Mouse (Mus musculus) hindbrain, embryonic 15.5 days (tissue): ENCODE results near the gene Vps29. TPM values are rescaled to one million over a fixed set of nuclear protein-coding genes. Genes with fewer than 3 reads are reported as not detected.
A peak's percentile ranks its signal among the peaks of the same experiment; 100 is the strongest.

Experiments
- ATAC-seq: fragments of 200-750 bp; cut with Nextera tagmentation; 2 replicates; pipeline ENCODE4 v1.8.0; 2017; ENCODE audit warnings: low read depth, moderate number of reproducible peaks, moderate TSS enrichment; ENCODE audit not compliant: low FRiP score
- H3K27ac ChIP-seq: fragments of 300-500 bp; sonication (generic); replicated peaks from 2 replicates; pipeline ENCODE4 v1.5.1; 2015; ENCODE audit warnings: mild to moderate bottlenecking, inconsistent platforms
- H3K27me3 ChIP-seq: fragments of 300-500 bp; sonication (generic); 2 replicates; pipeline ENCODE4 v1.6.1; 2015; ENCODE audit warnings: control low read depth, inconsistent platforms
- H3K36me3 ChIP-seq: fragments of 300-500 bp; sonication (generic); 2 replicates; pipeline ENCODE4 v1.6.1; 2015; ENCODE audit warnings: control low read depth, inconsistent platforms
- H3K4me1 ChIP-seq: fragments of 300-500 bp; sonication (generic); replicated peaks from 2 replicates; pipeline ENCODE4 v1.6.1; 2015; ENCODE audit warnings: control low read depth, inconsistent platforms
- H3K4me2 ChIP-seq: fragments of 300-500 bp; sonication (generic); 2 replicates; pipeline ENCODE4 v1.6.1; 2015; ENCODE audit warnings: moderate library complexity, mild to moderate bottlenecking, inconsistent platforms
- H3K4me3 ChIP-seq: fragments of 300-500 bp; sonication (generic); 2 replicates; pipeline ENCODE4 v1.5.1; 2015; ENCODE audit warnings: mild to moderate bottlenecking, inconsistent platforms
- H3K9ac ChIP-seq: fragments of 300-500 bp; sonication (generic); 2 replicates; pipeline ENCODE4 v1.6.1; 2015; ENCODE audit warnings: inconsistent platforms
- H3K9me3 ChIP-seq: fragments of 300-500 bp; sonication (generic); 2 replicates; pipeline ENCODE4 v1.6.1; 2016; ENCODE audit warnings: control low read depth, inconsistent platforms
- WGBS: fragments of 180-500 bp; shearing (Covaris S2); methylation state at CpG from one replicate; pipeline ENCODE4 v1.1.7; 2015; 5-methylcytosine and 5-hydroxymethylcytosine counted together
- polyA plus RNA-seq: library from polyadenylated mRNA; unstranded; fragments of >200 nt; fragmentation: Nextera tagmentation; extraction: Ambion mirVana; gene quantifications from 2 replicates; pipeline ENCODE4 v1.2.1, GENCODE M21; 2015

Vps29 gene
- polyA plus RNA-seq, 1 experiment from 2014 or later = 302 TPM

- no peak overlapping the region for H3K4me3 ChIP-seq
- WGBS = 52% methylated on average over 7 of the region's 7 CpGs
- no peaks in the 10 kb centered on the region for H3K36me3 ChIP-seq
- no peaks in the 10 kb centered on the region for H3K9me3 ChIP-seq
- no peaks in the 10 kb centered on the region for H3K27me3 ChIP-seq
- H3K27ac ChIP-seq = peak overlapping the region; percentile 34
- no peak overlapping the region for H3K9ac ChIP-seq
- no peak overlapping the region for H3K4me2 ChIP-seq
- no peak for ATAC-seq
- H3K4me1 ChIP-seq = no peaks in the 10 kb centered on the region
Observed at GRCm38 (mm10) chr5:122343768-122344167, 10.4 kb upstream of the Vps29 start.

- H3K4me2 ChIP-seq = no peak overlapping the region
- H3K9ac ChIP-seq = no peak overlapping the region
- no peaks in the 10 kb centered on the region for H3K27me3 ChIP-seq
- no peaks in the 10 kb centered on the region for H3K36me3 ChIP-seq
- H3K9me3 ChIP-seq = no peaks in the 10 kb centered on the region
- H3K4me1 ChIP-seq = no peaks in the 10 kb centered on the region
- H3K4me3 ChIP-seq = no peak overlapping the region
- 10% methylated on average over 5 of the region's 5 CpGs for WGBS
- ATAC-seq = no peak
- H3K27ac ChIP-seq = no peak overlapping the region
Observed at GRCm38 (mm10) chr5:122344260-122344659, 9.9 kb upstream of the Vps29 start.

- WGBS = 81% methylated on average over 4 of the region's 4 CpGs
- no peak for ATAC-seq
- H3K9me3 ChIP-seq = no peaks in the 10 kb centered on the region
- H3K9ac ChIP-seq = no peak overlapping the region
- no peak overlapping the region for H3K4me2 ChIP-seq
- no peak overlapping the region for H3K4me3 ChIP-seq
- no peaks in the 10 kb centered on the region for H3K4me1 ChIP-seq
- H3K36me3 ChIP-seq = no peaks in the 10 kb centered on the region
- H3K27me3 ChIP-seq = no peaks in the 10 kb centered on the region
- no peak overlapping the region for H3K27ac ChIP-seq
Observed at GRCm38 (mm10) chr5:122345777-122346176, 8.4 kb upstream of the Vps29 start.

- Histone ChIP-seq H3K27ac (peak overlapping the region; percentile 91), H3K36me3 (no peaks in the 10 kb centered on the region), H3K9me3 (no peaks in the 10 kb centered on the region), H3K9ac (peak overlapping the region; percentile 79), H3K27me3 (no peaks in the 10 kb centered on the region), H3K4me2 (peak overlapping the region; percentile 70), H3K4me3 (peak overlapping the region; percentile 71), H3K4me1 (peaks cover 18% of the 10 kb centered on the region)
- ATAC-seq = peak; percentile 83
- WGBS = under 1% methylated on average over 51 of the region's 57 CpGs
Observed at GRCm38 (mm10) chr5:122354492-122355067, 411 bp downstream of the Vps29 start.

- peak within 1 kb of the TSS; percentile 87 for H3K9ac ChIP-seq
- H3K4me2 ChIP-seq = peak within 1 kb of the TSS; percentile 66
- H3K4me3 ChIP-seq = peak within 1 kb of the TSS; percentile 88
- no peaks in the 10 kb centered on the region for H3K9me3 ChIP-seq
- WGBS = under 1% methylated on average over 38 of the region's 46 CpGs
- peaks cover 37% of the 10 kb centered on the region for H3K36me3 ChIP-seq
- peaks cover 30% of the 10 kb centered on the region for H3K4me1 ChIP-seq
- no peaks in the 10 kb centered on the region for H3K27me3 ChIP-seq
- ATAC-seq = peak; percentile 75
- peak within 1 kb of the TSS; percentile 98 for H3K27ac ChIP-seq
Observed at GRCm38 (mm10) chr5:122371591-122372191, 17.5 kb downstream of the Vps29 start, which contains the start of gene Gpn3. TSS of gene Gpn3 (plus strand) at chr5:122371876.

- peaks cover 31% of the 10 kb centered on the region for H3K36me3 ChIP-seq
- peak; percentile 96 for ATAC-seq
- no peaks in the 10 kb centered on the region for H3K27me3 ChIP-seq
- WGBS = under 1% methylated on average over 53 of the region's 53 CpGs
- H3K4me1 ChIP-seq = peaks cover 30% of the 10 kb centered on the region
- H3K27ac ChIP-seq = peak within 1 kb of the TSS; percentile 98
- peak within 1 kb of the TSS; percentile 66 for H3K4me2 ChIP-seq
- no peaks in the 10 kb centered on the region for H3K9me3 ChIP-seq
- H3K4me3 ChIP-seq = peak within 1 kb of the TSS; percentile 88
- H3K9ac ChIP-seq = peak within 1 kb of the TSS; percentile 87
Observed at GRCm38 (mm10) chr5:122372192-122372769, 18.1 kb downstream of the Vps29 start, which contains the start of gene Fam216a. TSS of gene Fam216a (minus strand) at chr5:122372364.

- peak overlapping the region; percentile 88 for H3K4me3 ChIP-seq
- H3K4me2 ChIP-seq = peak overlapping the region; percentile 66
- peak overlapping the region; percentile 78 for H3K9ac ChIP-seq
- H3K36me3 ChIP-seq = peaks cover 25% of the 10 kb centered on the region
- H3K27ac ChIP-seq = peak overlapping the region; percentile 98
- 8% methylated on average over 5 of the region's 5 CpGs for WGBS
- H3K9me3 ChIP-seq = no peaks in the 10 kb centered on the region
- no peaks in the 10 kb centered on the region for H3K27me3 ChIP-seq
- ATAC-seq = no peak
- peaks cover 30% of the 10 kb centered on the region for H3K4me1 ChIP-seq
Observed at GRCm38 (mm10) chr5:122372878-122373277, 18.7 kb downstream of the Vps29 start.

GRCm38 (mm10) chr5:122377101-122377833 lies 23.1 kb downstream of the Vps29 start:
- no peak overlapping the region for H3K27ac ChIP-seq
- H3K4me2 ChIP-seq = no peak overlapping the region
- H3K9me3 ChIP-seq = no peaks in the 10 kb centered on the region
- no peaks in the 10 kb centered on the region for H3K27me3 ChIP-seq
- 86% methylated on average over 4 of the region's 4 CpGs for WGBS
- peaks cover 13% of the 10 kb centered on the region for H3K4me1 ChIP-seq
- H3K4me3 ChIP-seq = no peak overlapping the region
- no peak for ATAC-seq
- no peak overlapping the region for H3K9ac ChIP-seq
- peaks cover 41% of the 10 kb centered on the region for H3K36me3 ChIP-seq

- H3K4me3 ChIP-seq = no peak overlapping the region
Observed at GRCm38 (mm10) chr5:122378171-122378570, 24.0 kb downstream of the Vps29 start.

GRCm38 (mm10) chr5:122379374-122380155 lies 25.4 kb downstream of the Vps29 start:
- H3K4me1 ChIP-seq = no peaks in the 10 kb centered on the region
- H3K4me3 ChIP-seq = no peak overlapping the region
- WGBS = 56% methylated on average over 11 of the region's 11 CpGs
- H3K9me3 ChIP-seq = no peaks in the 10 kb centered on the region
- H3K9ac ChIP-seq = no peak overlapping the region
- peaks cover 38% of the 10 kb centered on the region for H3K36me3 ChIP-seq
- 0 out of 2 replicates have a peak, but pooled peaks have one; percentile 45 for ATAC-seq
- H3K27ac ChIP-seq = no peak overlapping the region
- H3K4me2 ChIP-seq = no peak overlapping the region
- H3K27me3 ChIP-seq = no peaks in the 10 kb centered on the region

More at GRCm38 (mm10) chr5:122378171-122378570, 24.0 kb downstream of the Vps29 start:
- H3K27me3 ChIP-seq = no peaks in the 10 kb centered on the region
- no peak overlapping the region for H3K27ac ChIP-seq
- H3K4me2 ChIP-seq = no peak overlapping the region
- WGBS = 97% methylated on average over 12 of the region's 12 CpGs
- H3K9ac ChIP-seq = no peak overlapping the region
- H3K36me3 ChIP-seq = peaks cover 41% of the 10 kb centered on the region
- H3K4me1 ChIP-seq = peaks cover 8% of the 10 kb centered on the region
- no peak for ATAC-seq
- no peaks in the 10 kb centered on the region for H3K9me3 ChIP-seq

GRCm38 (mm10) chr5:122390006-122390405 lies 35.8 kb downstream of the Vps29 start:
- Histone ChIP-seq H3K4me3 (no peak overlapping the region), H3K36me3 (no peaks in the 10 kb centered on the region), H3K4me1 (peaks cover 16% of the 10 kb centered on the region), H3K27me3 (no peaks in the 10 kb centered on the region), H3K9ac (no peak overlapping the region), H3K27ac (no peak overlapping the region), H3K4me2 (no peak overlapping the region), H3K9me3 (no peaks in the 10 kb centered on the region)
- WGBS = 92% methylated on average over 5 of the region's 5 CpGs
- ATAC-seq = no peak
